Mouse (Mus musculus): ENCODE data around the gene Nek9. TPM values are rescaled to one million over a fixed set of nuclear protein-coding genes. Genes with fewer than 3 reads are reported as not detected.

Gene Nek9
- polyA plus RNA-seq, 1 experiment: 32.1 TPM

GRCm38 (mm10) chr12:85304725-85305124, 34.4 kb downstream of the Nek9 start:
- no peak overlapping the region for H3K4me3 ChIP-seq (ENCODE audit: control insufficient read depth, insufficient read depth, low read length)
- peaks cover 50% of the 10 kb centered on the region for H3K36me3 ChIP-seq (ENCODE audit: control insufficient read depth, insufficient read depth, low read length)
- H3K27ac ChIP-seq (ENCODE audit: control insufficient read depth, insufficient read depth, low read length): no peak overlapping the region
- H3K4me1 ChIP-seq (replicated peaks; ENCODE audit: control insufficient read depth, insufficient read depth, low read length): peaks cover 3% of the 10 kb centered on the region
- H3K27me3 ChIP-seq (ENCODE audit: control insufficient read depth, insufficient read depth, low read length): no peaks in the 10 kb centered on the region
- WGBS: 42% methylated on average over 4 of the region's 4 CpGs
- TF ChIP-seq CTCF (IDR thresholded peaks at IDR 0.05; ENCODE audit: borderline replicate concordance, control insufficient read depth, extremely low read depth, insufficient read depth, low read length, poor library complexity) (no peak), POLR2A (IDR thresholded peaks at IDR 0.05; ENCODE audit: control insufficient read depth, extremely low read depth, insufficient read depth, low read length, poor library complexity) (no peak)
- DNase-seq: peak; percentile 12

GRCm38 (mm10) chr12:85303256-85303655, 35.9 kb downstream of the Nek9 start:
- Histone ChIP-seq H3K27me3 (ENCODE audit: control insufficient read depth, insufficient read depth, low read length) (no peaks in the 10 kb centered on the region), H3K36me3 (ENCODE audit: control insufficient read depth, insufficient read depth, low read length) (peaks cover 38% of the 10 kb centered on the region), H3K4me3 (ENCODE audit: control insufficient read depth, insufficient read depth, low read length) (no peak overlapping the region), H3K4me1 (replicated peaks; ENCODE audit: control insufficient read depth, insufficient read depth, low read length) (peaks cover 3% of the 10 kb centered on the region), H3K27ac (ENCODE audit: control insufficient read depth, insufficient read depth, low read length) (no peak overlapping the region)
- DNase-seq: no peak
- TF ChIP-seq CTCF (IDR thresholded peaks at IDR 0.05; ENCODE audit: borderline replicate concordance, control insufficient read depth, extremely low read depth, insufficient read depth, low read length, poor library complexity) (no peak), POLR2A (IDR thresholded peaks at IDR 0.05; ENCODE audit: control insufficient read depth, extremely low read depth, insufficient read depth, low read length, poor library complexity) (no peak)
- WGBS: 95% methylated on average over 2 of the region's 2 CpGs

GRCm38 (mm10) chr12:85298835-85299180, 40.4 kb downstream of the Nek9 start:
- Histone ChIP-seq H3K27ac (ENCODE audit: control insufficient read depth, insufficient read depth, low read length) (no peak overlapping the region), H3K27me3 (ENCODE audit: control insufficient read depth, insufficient read depth, low read length) (no peaks in the 10 kb centered on the region), H3K4me3 (ENCODE audit: control insufficient read depth, insufficient read depth, low read length) (no peak overlapping the region), H3K36me3 (ENCODE audit: control insufficient read depth, insufficient read depth, low read length) (peaks cover 19% of the 10 kb centered on the region; the same call in 1 of the 2 replicates), H3K4me1 (replicated peaks; ENCODE audit: control insufficient read depth, insufficient read depth, low read length) (no peaks in the 10 kb centered on the region)
- no peak for DNase-seq
- TF ChIP-seq POLR2A (IDR thresholded peaks at IDR 0.05; ENCODE audit: control insufficient read depth, extremely low read depth, insufficient read depth, low read length, poor library complexity) (no peak), CTCF (IDR thresholded peaks at IDR 0.05; ENCODE audit: borderline replicate concordance, control insufficient read depth, extremely low read depth, insufficient read depth, low read length, poor library complexity) (no peak)
- 98% methylated on average over 1 of the region's 1 CpGs for WGBS

GRCm38 (mm10) chr12:85298127-85298834, 40.9 kb downstream of the Nek9 start:
- peaks cover 17% of the 10 kb centered on the region; the same call in 1 of the 2 replicates for H3K36me3 ChIP-seq (ENCODE audit: control insufficient read depth, insufficient read depth, low read length)
- TF ChIP-seq CTCF (IDR thresholded peaks at IDR 0.05; ENCODE audit: borderline replicate concordance, control insufficient read depth, extremely low read depth, insufficient read depth, low read length, poor library complexity) (no peak), POLR2A (IDR thresholded peaks at IDR 0.05; ENCODE audit: control insufficient read depth, extremely low read depth, insufficient read depth, low read length, poor library complexity) (no peak)
- no peak overlapping the region for H3K4me3 ChIP-seq (ENCODE audit: control insufficient read depth, insufficient read depth, low read length)
- H3K27me3 ChIP-seq (ENCODE audit: control insufficient read depth, insufficient read depth, low read length): no peaks in the 10 kb centered on the region
- no peak for DNase-seq
- no peak overlapping the region for H3K27ac ChIP-seq (ENCODE audit: control insufficient read depth, insufficient read depth, low read length)
- 92% methylated on average over 11 of the region's 11 CpGs for WGBS
- no peaks in the 10 kb centered on the region for H3K4me1 ChIP-seq (replicated peaks; ENCODE audit: control insufficient read depth, insufficient read depth, low read length)

GRCm38 (mm10) chr12:85297345-85297997, 41.7 kb downstream of the Nek9 start:
- no peak for TF ChIP-seq POLR2A (IDR thresholded peaks at IDR 0.05; ENCODE audit: control insufficient read depth, extremely low read depth, insufficient read depth, low read length, poor library complexity)
- TF ChIP-seq CTCF (IDR thresholded peaks at IDR 0.05; ENCODE audit: borderline replicate concordance, control insufficient read depth, extremely low read depth, insufficient read depth, low read length, poor library complexity): no peak
- peaks cover 11% of the 10 kb centered on the region; the same call in 1 of the 2 replicates for H3K36me3 ChIP-seq (ENCODE audit: control insufficient read depth, insufficient read depth, low read length)
- no peak overlapping the region for H3K4me3 ChIP-seq (ENCODE audit: control insufficient read depth, insufficient read depth, low read length)
- no peak overlapping the region for H3K27ac ChIP-seq (ENCODE audit: control insufficient read depth, insufficient read depth, low read length)
- WGBS: 84% methylated on average over 10 of the region's 10 CpGs
- H3K27me3 ChIP-seq (ENCODE audit: control insufficient read depth, insufficient read depth, low read length): no peaks in the 10 kb centered on the region
- no peaks in the 10 kb centered on the region for H3K4me1 ChIP-seq (replicated peaks; ENCODE audit: control insufficient read depth, insufficient read depth, low read length)
- DNase-seq: no peak

GRCm38 (mm10) chr12:85296915-85297314, 42.2 kb downstream of the Nek9 start:
- WGBS: 93% methylated on average over 5 of the region's 5 CpGs

More at GRCm38 (mm10) chr12:85296915-85297314, 42.2 kb downstream of the Nek9 start:
- no peaks in the 10 kb centered on the region for H3K4me1 ChIP-seq (replicated peaks; ENCODE audit: control insufficient read depth, insufficient read depth, low read length)
- H3K36me3 ChIP-seq (ENCODE audit: control insufficient read depth, insufficient read depth, low read length): peaks cover 8% of the 10 kb centered on the region; the same call in 1 of the 2 replicates
- TF ChIP-seq POLR2A (IDR thresholded peaks at IDR 0.05; ENCODE audit: control insufficient read depth, extremely low read depth, insufficient read depth, low read length, poor library complexity): no peak
- TF ChIP-seq CTCF (IDR thresholded peaks at IDR 0.05; ENCODE audit: borderline replicate concordance, control insufficient read depth, extremely low read depth, insufficient read depth, low read length, poor library complexity): no peak
- no peak overlapping the region for H3K27ac ChIP-seq (ENCODE audit: control insufficient read depth, insufficient read depth, low read length)
- no peaks in the 10 kb centered on the region for H3K27me3 ChIP-seq (ENCODE audit: control insufficient read depth, insufficient read depth, low read length)
- no peak for DNase-seq
- H3K4me3 ChIP-seq (ENCODE audit: control insufficient read depth, insufficient read depth, low read length): no peak overlapping the region
